Mouse (Mus musculus) cerebellum, adult 8-10 months (tissue): Measurements from ENCODE around the gene Olfr462.
"Not testable (repeated sequence)": the region's sequence is repeated elsewhere in the genome, so short reads cannot be mapped to it uniquely, and the experiment has no call there.

Source experiments
- DNase-seq: peaks from one replicate; pipeline ENCODE4 v3.0.0; 2022

Gene Olfr462

GRCm38 (mm10) chr11:87892168-87892567 is at the start of gene Olfr462:
Olfr462 (minus strand) TSS chr11:87892268.
- no peak for DNase-seq

- no peak for DNase-seq
Measured at GRCm38 (mm10) chr11:87935467-87935866, 43.4 kb upstream of the Olfr462 start.

- DNase-seq: no peak
Measured at GRCm38 (mm10) chr11:87933731-87934130, 41.7 kb upstream of the Olfr462 start.

- no peak for DNase-seq
Measured at GRCm38 (mm10) chr11:87930348-87930747, 38.3 kb upstream of the Olfr462 start.

GRCm38 (mm10) chr11:87920966-87921365 is 28.9 kb upstream of the Olfr462 start, which contains the start of gene Olfr464:
Olfr464 (minus strand) TSS chr11:87920967.
- DNase-seq: no peak

- DNase-seq: no peak
Measured at GRCm38 (mm10) chr11:87920301-87920700, 28.2 kb upstream of the Olfr462 start.

GRCm38 (mm10) chr11:87916005-87916404 is 23.9 kb upstream of the Olfr462 start:
- no peak for DNase-seq

- DNase-seq: no peak
Measured at GRCm38 (mm10) chr11:87904331-87904730, 12.3 kb upstream of the Olfr462 start.

- no peak for DNase-seq
Measured at GRCm38 (mm10) chr11:87897287-87897686, 5.2 kb upstream of the Olfr462 start, which contains the start of gene Olfr463. Olfr463 (minus strand) TSS chr11:87897387.

- DNase-seq: no peak
Measured at GRCm38 (mm10) chr11:87884856-87885255, 7.2 kb downstream of the Olfr462 start.

- no peak for DNase-seq
Measured at GRCm38 (mm10) chr11:87883493-87883892, 8.6 kb downstream of the Olfr462 start.

- DNase-seq: no peak
Measured at GRCm38 (mm10) chr11:87881714-87882113, 10.4 kb downstream of the Olfr462 start.

- no peak for DNase-seq
Measured at GRCm38 (mm10) chr11:87879826-87880225, 12.2 kb downstream of the Olfr462 start.

GRCm38 (mm10) chr11:87875436-87875835 is 16.6 kb downstream of the Olfr462 start, which contains the start of gene Epx:
Epx (minus strand) TSS chr11:87875536.
- no peak for DNase-seq

- DNase-seq: no peak
Measured at GRCm38 (mm10) chr11:87871766-87872165, 20.3 kb downstream of the Olfr462 start.

GRCm38 (mm10) chr11:87870096-87870495 is 22.0 kb downstream of the Olfr462 start:
- DNase-seq: no peak

GRCm38 (mm10) chr11:87866891-87867290 is 25.2 kb downstream of the Olfr462 start:
- not testable (repeated sequence) for DNase-seq

GRCm38 (mm10) chr11:87862805-87863204 is 29.3 kb downstream of the Olfr462 start:
- DNase-seq: no peak

- DNase-seq: no peak
Measured at GRCm38 (mm10) chr11:87860426-87860825, 31.6 kb downstream of the Olfr462 start.

GRCm38 (mm10) chr11:87859273-87859672 is 32.8 kb downstream of the Olfr462 start:
- DNase-seq: no peak

- DNase-seq: no peak
Measured at GRCm38 (mm10) chr11:87854550-87854949, 37.5 kb downstream of the Olfr462 start.

- DNase-seq: peak; percentile 12
Measured at GRCm38 (mm10) chr11:87853597-87853954, 38.5 kb downstream of the Olfr462 start.

GRCm38 (mm10) chr11:87852690-87853596 is 39.1 kb downstream of the Olfr462 start, which contains the start of gene Mks1:
Mks1 (plus strand) TSS chr11:87853215.
- peak; percentile 82 for DNase-seq

GRCm38 (mm10) chr11:87847884-87848283 is 44.2 kb downstream of the Olfr462 start:
- DNase-seq: no peak
